7 mouse cellular contexts compared by ENCODE assay signal in genomic region chr16:33404055-33404454, GRCm38 (mm10).
"Had no signal": no experiment of that assay in that cellular context is flagged by ENCODE, and none has a peak within 500 bp of the region (broad histone marks: within the 10 kb centered on the region; RNA-seq: fewer than 3 reads in every experiment).

No protein-coding gene starts in this region.

- DNase-seq: kidney, adult 18-20 months; kidney, postnatal 14 days; lung, adult 2 months; thymus, adult 18-20 months; thymus, postnatal 14 days had no signal

- ATAC-seq: lung, postnatal 0 days; midbrain, embryonic 16.5 days had no signal
